Mouse (Mus musculus) urinary bladder, postnatal 14 days (tissue): ENCODE data around the gene Tnks2.
"Not testable (repeated sequence)": the region's sequence is repeated elsewhere in the genome, so short reads cannot be mapped to it uniquely, and the experiment has no call there.

ENCODE experiments used
- DNase-seq: peaks from one replicate; pipeline ENCODE4 v3.0.0; 2021; ENCODE audit warnings: low spot score

The Tnks2 gene

GRCm38 (mm10) chr19:36827650-36828049, 6.4 kb upstream of the Tnks2 start:
- no peak for DNase-seq

GRCm38 (mm10) chr19:36828322-36828721, 5.7 kb upstream of the Tnks2 start:
- DNase-seq: no peak

GRCm38 (mm10) chr19:36832951-36833787, 863 bp upstream of the Tnks2 start:
- peak; percentile 78 for DNase-seq

- DNase-seq: peak; percentile 54
These were observed 750 bp downstream of the Tnks2 start for GRCm38 (mm10) chr19:36834532-36835431.

- no peak for DNase-seq
These were observed 2.0 kb downstream of the Tnks2 start for GRCm38 (mm10) chr19:36836035-36836434.

GRCm38 (mm10) chr19:36840301-36840700, 6.3 kb downstream of the Tnks2 start:
- no peak for DNase-seq

- no peak for DNase-seq
These were observed 9.8 kb downstream of the Tnks2 start for GRCm38 (mm10) chr19:36843866-36844265.

GRCm38 (mm10) chr19:36845924-36846323, 11.9 kb downstream of the Tnks2 start:
- no peak for DNase-seq

- no peak for DNase-seq
These were observed 19.8 kb downstream of the Tnks2 start for GRCm38 (mm10) chr19:36853831-36854230.

GRCm38 (mm10) chr19:36857851-36858250, 23.8 kb downstream of the Tnks2 start:
- DNase-seq: no peak

- DNase-seq: peak; percentile 17
These were observed 26.4 kb downstream of the Tnks2 start for GRCm38 (mm10) chr19:36860393-36860792.

GRCm38 (mm10) chr19:36865905-36866304, 31.9 kb downstream of the Tnks2 start:
- no peak for DNase-seq

GRCm38 (mm10) chr19:36867416-36867815, 33.4 kb downstream of the Tnks2 start:
- no peak for DNase-seq

GRCm38 (mm10) chr19:36868675-36869074, 34.6 kb downstream of the Tnks2 start:
- not testable (repeated sequence) for DNase-seq

- DNase-seq: no peak
These were observed 40.6 kb downstream of the Tnks2 start for GRCm38 (mm10) chr19:36874651-36875050.

GRCm38 (mm10) chr19:36877329-36877728, 43.3 kb downstream of the Tnks2 start:
- DNase-seq: no peak

- no peak for DNase-seq
These were observed 44.9 kb downstream of the Tnks2 start for GRCm38 (mm10) chr19:36878743-36879495.

- peak; percentile 25 for DNase-seq
These were observed 49.1 kb downstream of the Tnks2 start for GRCm38 (mm10) chr19:36883119-36883518.

- no peak for DNase-seq
These were observed 52.3 kb downstream of the Tnks2 start for GRCm38 (mm10) chr19:36886316-36886715.

GRCm38 (mm10) chr19:36887706-36888105, 53.7 kb downstream of the Tnks2 start:
- DNase-seq: no peak

- no peak for DNase-seq
These were observed 57.7 kb downstream of the Tnks2 start for GRCm38 (mm10) chr19:36891746-36892145.
